Mouse (Mus musculus): ENCODE data around the gene Gpr139. TPM values are rescaled to one million over a fixed set of nuclear protein-coding genes. Genes with fewer than 3 reads are reported as not detected.

The Gpr139 gene
- 0.11 TPM in 1 of 2 replicates, not detected in the other for polyA plus RNA-seq (2015; fragmentation: Nextera tagmentation; extraction: Ambion mirVana)

DNA sequence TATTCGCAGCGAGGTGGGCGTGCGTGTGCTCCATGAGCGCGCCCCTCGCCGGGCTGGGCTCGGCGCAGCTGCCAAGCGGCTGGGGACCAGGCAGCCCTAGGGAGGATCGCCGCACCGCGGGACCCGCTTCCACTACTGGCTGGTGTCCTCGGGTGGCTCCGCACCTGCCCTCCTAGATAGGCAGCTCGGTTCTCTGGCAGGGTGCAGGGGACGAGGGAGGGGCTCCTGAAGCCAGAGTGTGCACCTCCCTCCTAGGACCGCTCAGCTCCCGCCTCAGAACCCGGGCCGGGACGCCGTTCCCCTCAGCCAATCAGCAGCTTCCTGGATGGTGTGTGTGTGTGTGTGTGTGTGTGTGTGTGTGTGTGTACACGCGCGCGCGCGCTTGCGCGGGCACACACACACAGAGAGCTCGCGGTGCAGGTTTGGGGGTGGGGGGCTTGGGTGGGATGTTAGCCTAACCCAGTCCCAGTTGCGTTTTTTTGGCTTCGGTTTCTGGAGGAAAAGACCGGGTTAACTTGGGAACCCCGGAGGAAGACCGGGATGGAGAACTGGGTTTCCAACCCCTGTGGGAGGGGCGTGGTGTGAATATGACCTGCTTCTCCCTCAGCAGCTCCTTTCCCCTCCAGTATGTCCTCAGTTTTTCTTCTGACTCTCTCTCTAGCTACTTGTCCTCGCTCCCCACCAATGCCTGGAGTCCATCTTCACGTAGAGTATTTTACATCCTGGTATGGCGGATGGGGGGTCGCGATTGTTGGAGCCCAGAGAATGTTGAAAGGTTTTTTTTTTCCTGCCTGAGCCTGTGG is at the start of gene Gpr139:
Gene Gpr139 (minus strand): TSS at position 263 of the 803 bp plus-strand sequence.

Other genes with a start within 250 kb of the Gpr139 start
- 12.6 and 27.4 TPM in 2 replicates for gene Gprc5b, start 189.4 kb downstream of the Gpr139 start, polyA plus RNA-seq (2015; fragmentation: Nextera tagmentation; extraction: Ambion mirVana)